Mouse (Mus musculus) left cerebral cortex, postnatal 36 days (tissue): ENCODE results near the gene Trpv3. TPM values are rescaled to one million over a fixed set of nuclear protein-coding genes. Genes with fewer than 3 reads are reported as not detected.
"Not testable (repeated sequence)": the region's sequence is repeated elsewhere in the genome, so short reads cannot be mapped to it uniquely, and the experiment has no call there.

Source experiments
- DNase-seq, 2 experiments: peaks; one replicate each; pipeline ENCODE4 v3.0.0; 2021 to 2022; ENCODE audit warnings: low spot score in 2 of 2, mixed read lengths in 1 of 2
- intact Hi-C: fragments of 180-260 bp; cut with DNase I; formaldehyde crosslinking; loops from one replicate; pipeline ENCODE4 v1.15.1; 2025
- total RNA-seq, 2 experiments: library from RNA; stranded (reverse); gene quantifications; 2 replicates each; pipeline ENCODE4 v1.2.3; 2021

Gene Trpv3
- total RNA-seq, 2 experiments from 2014 or later = 0.35 to 0.39 TPM

DNA sequence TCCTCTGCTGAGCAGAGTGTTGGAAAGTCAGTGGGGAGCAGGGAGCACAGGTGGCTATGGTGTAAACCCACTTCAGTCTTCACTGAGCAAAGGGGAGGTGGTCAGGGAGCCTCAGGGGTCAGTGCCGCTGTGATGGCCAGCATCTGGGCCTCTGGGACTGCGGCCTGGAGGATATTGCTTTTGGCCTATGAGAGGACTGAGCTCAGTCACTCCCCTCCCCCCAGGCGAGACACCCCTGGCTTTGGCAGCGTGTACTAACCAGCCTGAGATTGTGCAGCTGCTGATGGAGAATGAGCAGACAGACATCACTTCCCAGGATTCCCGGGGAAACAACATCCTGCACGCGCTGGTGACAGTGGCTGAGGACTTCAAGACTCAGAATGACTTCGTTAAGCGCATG is 16.2 kb downstream of the Trpv3 start:
- no peak for DNase-seq
- intact Hi-C loops = loop anchor here (5.0 kb wide), 1 partner anchor 1089 kb away; no protein-coding TSS in a partner anchor

DNA sequence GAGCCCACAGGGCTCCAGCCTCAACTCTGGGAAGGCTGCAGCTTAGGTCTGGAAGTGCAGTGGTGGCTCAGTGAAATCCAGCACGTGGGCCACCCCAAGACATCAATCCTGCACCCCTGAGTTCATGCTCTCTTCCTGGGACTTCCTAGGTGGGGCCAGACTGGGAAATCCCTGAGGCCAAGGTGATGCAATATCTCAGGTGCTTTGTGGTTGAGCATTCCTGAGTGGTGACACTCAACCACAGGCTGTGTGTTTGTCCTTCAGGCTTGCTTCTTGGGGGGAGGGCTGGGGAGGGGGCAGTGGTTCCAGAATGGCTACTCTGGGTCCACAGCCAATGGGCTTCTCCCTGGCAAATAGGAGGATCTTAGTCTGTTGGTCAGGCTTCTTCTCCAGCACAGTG is 16.7 kb downstream of the Trpv3 start:
- no peak for DNase-seq
- intact Hi-C loops = loop anchor here (5.0 kb wide), 1 partner anchor 1088 kb away; no protein-coding TSS in a partner anchor

DNA sequence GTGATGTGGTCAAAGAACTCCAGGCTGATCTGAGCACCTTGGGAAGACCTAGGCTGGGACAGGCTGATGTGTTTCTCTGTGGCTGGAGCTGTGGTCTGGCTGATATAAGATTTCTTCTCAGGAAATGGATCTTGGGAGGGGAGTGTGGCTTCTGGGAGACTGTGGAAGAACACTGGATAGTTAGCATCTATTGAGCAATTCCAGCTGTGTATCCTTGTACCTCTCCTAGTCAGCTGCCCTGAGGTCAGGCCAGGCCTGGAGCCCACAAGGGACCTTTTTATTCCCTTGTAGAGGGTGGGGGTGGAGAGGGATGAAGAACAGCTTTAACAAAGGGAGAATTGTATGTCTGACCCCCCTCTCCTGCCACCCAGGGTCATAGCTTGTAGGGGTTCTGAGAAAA is 17.2 kb downstream of the Trpv3 start:
- DNase-seq = no peak
- intact Hi-C loops = loop anchor here (5.0 kb wide), 1 partner anchor 1088 kb away; no protein-coding TSS in a partner anchor

DNA sequence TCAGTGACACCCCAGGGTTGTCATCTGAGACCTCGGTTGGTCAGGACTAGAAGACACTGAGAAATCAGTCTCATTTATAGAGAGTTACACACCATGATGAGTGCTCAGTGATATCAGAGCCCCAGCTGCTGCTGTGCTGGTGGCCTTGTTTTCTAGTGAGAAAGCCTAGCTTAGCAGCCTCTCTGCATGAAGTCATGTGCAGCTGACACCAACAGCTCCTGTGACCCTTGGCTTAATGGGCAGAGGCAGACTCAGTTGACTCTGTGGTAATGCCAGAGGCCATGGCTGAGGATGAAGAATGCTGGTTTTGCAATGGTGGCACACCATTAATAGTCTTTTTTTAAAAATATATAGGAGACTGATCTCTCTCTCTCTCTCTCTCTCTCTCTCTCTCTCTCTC is 22.4 kb downstream of the Trpv3 start:
- intact Hi-C loops = no loop called here
- DNase-seq = no peak

DNA sequence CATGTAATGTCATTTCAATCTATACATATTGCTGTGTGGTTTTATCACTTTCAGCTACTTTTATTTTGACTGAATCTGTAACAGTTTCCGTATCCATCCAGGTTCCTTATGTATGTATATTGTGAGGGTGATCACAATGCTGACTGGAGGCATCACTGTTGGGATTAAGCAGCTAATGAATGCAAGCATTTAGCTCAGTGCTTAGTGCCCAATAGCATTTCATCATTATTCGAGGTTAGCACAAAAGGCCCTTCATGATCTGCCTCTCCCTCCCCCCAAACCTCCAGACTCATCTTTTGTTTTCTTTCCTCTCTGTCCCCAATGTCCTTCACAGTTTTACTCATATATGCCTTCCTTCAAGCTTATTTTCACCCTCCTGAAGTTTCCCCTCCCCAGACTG is 35.9 kb downstream of the Trpv3 start:
- intact Hi-C loops = no loop called here
- no peak for DNase-seq

DNA sequence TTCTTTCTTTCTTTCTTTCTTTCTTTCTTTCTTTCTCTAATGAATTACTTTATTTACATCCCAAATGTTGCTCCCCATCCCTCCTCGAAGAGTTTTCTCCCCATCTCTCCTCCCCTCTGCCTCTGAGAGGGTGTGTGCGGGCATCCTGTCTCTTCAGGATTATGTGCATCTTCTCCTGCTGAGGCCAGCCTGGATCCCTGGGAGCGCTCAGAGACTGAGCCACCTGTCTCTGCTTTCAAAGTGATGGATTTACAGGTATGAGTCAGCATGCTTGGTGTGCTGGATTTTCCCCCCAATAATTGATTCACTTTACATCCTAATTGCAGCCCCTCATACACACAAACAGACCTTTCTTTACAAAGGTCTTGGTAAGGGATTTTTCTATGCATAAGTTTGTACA is 48.8 kb downstream of the Trpv3 start:
- intact Hi-C loops = no loop called here
- no peak for DNase-seq

DNA sequence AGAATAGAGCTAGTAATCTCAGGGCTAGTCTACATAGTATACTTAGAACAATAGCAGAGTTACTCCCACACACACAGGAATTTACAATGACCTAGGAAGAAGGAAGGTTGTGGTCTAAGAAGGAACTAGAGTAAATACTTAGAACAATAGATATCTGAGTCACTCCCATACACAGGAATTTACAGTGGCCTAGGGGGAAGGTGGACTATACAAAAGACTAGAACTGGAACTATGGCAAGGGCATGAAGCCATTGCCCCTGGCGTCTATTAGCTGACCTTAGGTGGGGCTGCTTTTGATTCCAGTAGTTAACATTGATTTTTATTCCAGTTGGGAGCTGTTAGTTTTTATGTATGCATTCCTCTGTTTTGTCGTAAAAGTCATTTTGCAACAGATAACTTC is 51.4 kb downstream of the Trpv3 start:
- DNase-seq, intact Hi-C loops: not testable (repeated sequence)

DNA sequence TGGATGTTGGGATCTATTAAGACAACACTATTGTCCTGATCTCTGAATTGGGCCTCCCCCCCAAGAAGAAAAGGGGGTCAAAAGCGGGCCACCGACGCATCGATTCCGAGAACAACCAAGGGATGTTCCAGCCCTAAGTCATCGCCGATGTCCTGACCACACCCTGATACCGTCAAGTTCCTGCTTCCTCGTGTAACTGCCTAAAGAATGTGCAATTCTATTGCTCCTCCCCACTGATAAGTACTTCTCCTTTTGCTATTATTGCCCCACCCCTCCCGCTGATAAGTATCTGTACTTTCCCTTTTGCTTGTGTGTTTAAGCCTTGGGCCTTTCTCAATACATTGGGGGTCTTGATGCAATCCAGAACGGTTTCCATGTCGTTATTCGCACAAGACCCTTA is 53.9 kb downstream of the Trpv3 start:
- intact Hi-C loops, DNase-seq: not testable (repeated sequence)

DNA sequence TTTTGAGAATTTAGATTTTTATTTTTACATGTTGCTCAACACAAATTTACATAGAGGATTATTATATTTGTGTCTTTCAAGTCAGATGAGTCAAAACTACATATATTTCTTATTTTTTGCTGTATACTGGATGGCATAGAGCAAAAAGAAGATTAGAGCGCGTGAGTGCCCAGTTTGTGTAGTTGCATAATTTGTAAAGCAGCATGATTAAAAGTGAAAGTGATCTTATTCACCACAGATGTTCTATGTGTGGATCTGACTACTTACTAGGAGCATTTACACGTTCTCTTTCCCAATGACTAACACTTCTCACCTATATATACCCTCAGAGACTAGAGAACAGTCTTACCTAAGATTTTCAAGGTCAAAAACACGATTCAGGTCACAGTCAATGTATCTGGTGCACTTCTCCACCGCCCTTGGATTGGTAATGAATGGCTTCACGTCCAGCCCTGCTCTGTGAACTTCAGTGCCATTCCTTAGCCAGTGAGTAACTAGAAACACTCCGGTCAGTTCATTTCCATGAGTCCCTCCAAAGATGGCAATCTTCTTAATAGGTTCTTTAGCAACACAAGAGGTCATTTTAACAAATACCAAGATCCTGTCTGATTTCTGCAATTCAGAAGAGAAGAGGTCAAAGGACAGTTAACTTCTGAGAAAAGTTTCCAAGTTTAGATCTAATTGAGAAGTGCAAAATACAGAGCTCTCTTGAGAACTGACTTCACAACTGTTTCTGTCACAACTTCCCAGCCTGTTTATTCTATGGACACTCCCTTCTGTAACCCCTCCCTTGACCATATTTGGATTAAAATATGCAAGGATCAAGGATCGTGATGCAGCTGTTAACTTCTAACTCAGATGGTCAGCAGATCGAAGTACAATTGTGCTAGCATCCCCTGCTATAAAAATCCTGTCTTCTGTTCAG is 57.0 kb downstream of the Trpv3 start:
- intact Hi-C loops = no loop called here
- DNase-seq = no peak

DNA sequence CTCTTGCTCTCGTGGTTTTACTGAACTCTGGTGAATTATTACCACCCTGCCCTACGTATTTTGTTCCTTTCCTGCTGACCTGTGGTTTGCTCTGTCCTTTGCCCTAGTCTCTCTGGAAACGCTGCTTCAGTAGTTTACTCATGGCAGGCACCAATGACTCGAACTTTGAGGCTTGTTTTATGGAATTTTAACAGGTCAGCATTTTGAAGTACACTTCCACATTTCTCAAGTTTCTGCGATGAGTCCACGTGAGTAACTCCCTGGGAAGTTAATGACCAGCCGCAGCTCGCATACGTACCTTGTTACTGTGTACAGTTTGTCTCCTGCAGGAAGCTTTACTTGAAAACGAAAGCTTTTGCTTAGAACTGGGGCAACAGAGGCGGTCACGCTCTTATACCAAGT is 59.3 kb downstream of the Trpv3 start:
- DNase-seq = no peak

DNA sequence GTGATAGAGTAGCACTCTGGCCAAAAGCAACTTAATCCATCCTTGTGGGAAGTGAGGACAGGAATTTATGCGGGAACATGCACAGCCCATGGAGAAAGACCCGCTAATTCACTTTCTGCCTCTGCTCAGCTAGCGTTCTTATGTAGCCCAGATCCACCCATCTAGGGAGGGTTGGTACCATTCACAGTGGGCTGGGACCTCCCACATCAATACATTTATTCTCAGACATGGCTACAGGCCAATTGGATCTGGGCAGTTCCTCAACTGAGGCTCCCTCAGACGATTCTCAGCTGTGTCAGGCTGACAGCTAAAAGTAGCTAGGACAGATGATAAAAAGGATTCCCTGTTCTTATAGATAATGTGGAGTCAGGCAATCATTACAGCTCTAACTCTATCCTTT is 60.2 kb downstream of the Trpv3 start:
- intact Hi-C loops = no loop called here
- DNase-seq = peak in 1 of 2 experiments; percentile 9

More for the DNA sequence above, 59.3 kb downstream of the Trpv3 start:
- intact Hi-C loops = no loop called here

DNA sequence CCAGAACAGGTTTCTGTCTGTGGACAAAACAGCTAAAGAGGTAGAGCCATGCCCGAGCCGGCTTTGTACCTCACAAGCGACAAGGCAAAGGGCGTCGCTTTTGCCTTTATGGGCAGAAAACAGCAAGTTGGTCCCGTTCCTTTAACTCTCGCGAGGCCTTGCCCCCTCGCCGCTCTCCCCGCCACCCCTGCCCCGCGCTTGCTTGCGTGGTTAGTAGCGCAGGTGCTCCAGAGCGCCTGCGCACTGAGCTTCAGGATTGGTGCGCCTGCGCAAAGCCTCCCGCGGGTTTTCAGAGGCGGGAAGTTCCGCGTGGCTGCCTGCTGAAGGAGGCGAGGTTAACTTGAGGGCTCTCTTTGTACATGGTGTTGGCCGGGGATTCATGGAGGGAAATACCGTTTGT is 62.3 kb downstream of the Trpv3 start, which contains the start of the genes Aspa, Gm49340 and Spata22:
TSS of gene Aspa (minus strand) at position 155 of the 400 bp plus-strand sequence.
TSS of gene Gm49340 (plus strand) at position 300 of the 400 bp plus-strand sequence.
TSS of gene Spata22 (plus strand) at position 300 of the 400 bp plus-strand sequence.
- intact Hi-C loops = no loop called here

DNA sequence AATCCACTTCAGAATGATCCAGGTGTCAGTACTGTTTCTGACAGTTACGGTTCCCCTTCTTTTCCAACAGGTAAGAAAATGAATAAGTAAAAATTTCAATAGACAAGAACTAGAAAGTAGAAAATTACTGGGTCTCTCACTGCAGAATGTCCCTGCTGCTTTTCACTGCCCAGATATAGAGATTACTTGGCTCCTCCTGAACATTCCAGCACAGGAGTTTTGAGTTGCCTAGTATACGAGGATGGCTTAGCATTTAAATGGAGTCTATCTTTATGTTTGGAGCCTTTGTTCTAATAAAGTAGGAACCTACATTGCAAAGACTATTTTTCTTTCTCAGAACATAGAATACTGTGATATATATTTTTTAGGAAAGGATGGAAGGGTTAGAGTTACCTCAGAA is 66.2 kb downstream of the Trpv3 start:
- DNase-seq = no peak
- intact Hi-C loops = no loop called here

More for the DNA sequence above, 62.3 kb downstream of the Trpv3 start, which contains the start of the genes Aspa, Gm49340 and Spata22:
- DNase-seq = no peak

DNA sequence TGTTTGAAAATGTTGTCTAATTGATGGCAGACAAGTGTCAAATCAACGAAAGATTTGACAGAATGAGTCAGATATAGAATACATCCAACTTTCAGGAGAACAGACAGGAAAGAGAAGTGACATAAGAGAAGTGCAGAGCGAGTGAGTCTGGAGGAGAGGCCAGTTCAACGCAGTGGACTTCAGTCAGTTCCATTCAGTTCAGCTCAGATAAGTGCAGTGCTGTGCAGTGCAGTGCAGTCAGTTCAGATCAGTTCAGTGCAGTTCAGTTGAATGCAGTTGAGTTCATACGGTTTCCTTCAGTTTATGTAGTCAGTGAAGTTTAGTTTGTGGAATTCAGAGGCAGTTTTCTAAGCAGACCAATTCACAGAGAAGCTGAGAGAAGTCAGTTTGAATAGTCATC is 69.7 kb downstream of the Trpv3 start:
- DNase-seq = no peak
- intact Hi-C loops = no loop called here

Other genes with a start within 250 kb of the Trpv3 start
- 100 to 1,000 TPM; 102 to 106 TPM for gene Camkk1, start 248.4 kb upstream of the Trpv3 start, total RNA-seq
- 10 to 100 TPM in 1 of 2 experiments, 1 to 10 TPM in 1; 7.5 to 10.6 TPM for gene Ncbp3, start 219.6 kb upstream of the Trpv3 start, total RNA-seq
- under 1 TPM; 0.14 to 0.17 TPM for gene Itgae, start 176.8 kb upstream of the Trpv3 start, total RNA-seq
- gene Haspin, start 129.1 kb upstream of the Trpv3 start, total RNA-seq = under 1 TPM; 0.18 to 0.25 TPM
- under 1 TPM; 0.54 to 0.72 TPM for gene P2rx5, start 107.0 kb upstream of the Trpv3 start, total RNA-seq
- gene Emc6, start 90.4 kb upstream of the Trpv3 start, total RNA-seq = 10 to 100 TPM; 54.4 to 58.8 TPM
- 1 to 10 TPM; 6.9 to 9.3 TPM for gene Tax1bp3, start 90.3 kb upstream of the Trpv3 start, total RNA-seq
- gene Ctns, start 68.3 kb upstream of the Trpv3 start, total RNA-seq = 10 to 100 TPM; 15.4 to 24.9 TPM
- gene Shpk, start 67.9 kb upstream of the Trpv3 start, total RNA-seq = 1 to 10 TPM; 3.1 TPM
- gene Trpv1, start 33.1 kb upstream of the Trpv3 start, total RNA-seq = not detected
- 10 to 100 TPM; 12.0 to 17.3 TPM for gene Aspa, start 62.2 kb downstream of the Trpv3 start, total RNA-seq
- gene Gm49340, start 62.4 kb downstream of the Trpv3 start, total RNA-seq = not detected
- gene Spata22, start 62.4 kb downstream of the Trpv3 start, total RNA-seq = not detected
- gene Olfr20, start 83.4 kb downstream of the Trpv3 start, total RNA-seq = not detected
- gene Olfr376, start 103.9 kb downstream of the Trpv3 start, total RNA-seq = not detected
- gene Olfr1, start 132.2 kb downstream of the Trpv3 start, total RNA-seq = not detected
- gene Olfr378, start 161.1 kb downstream of the Trpv3 start, total RNA-seq = not detected
- not detected for gene Olfr380, start 190.1 kb downstream of the Trpv3 start, total RNA-seq
- gene Olfr381, start 224.2 kb downstream of the Trpv3 start, total RNA-seq = not detected
- not detected for gene Olfr382, start 249.8 kb downstream of the Trpv3 start, total RNA-seq